Mouse (Mus musculus) forebrain, embryonic 16.5 days (tissue): Measurements from ENCODE around the gene Hhatl. TPM values are rescaled to one million over a fixed set of nuclear protein-coding genes. Genes with fewer than 3 reads are reported as not detected.

Source experiments
- ATAC-seq: fragments of 200-750 bp; cut with Nextera tagmentation; 2 replicates; pipeline ENCODE4 v1.8.0; 2017; ENCODE audit warnings: mild to moderate bottlenecking, moderate library complexity
- H3K27ac ChIP-seq: fragments of 300-500 bp; sonication (generic); 2 replicates; pipeline ENCODE4 v1.5.1; 2014; ENCODE audit warnings: low read length, control low read depth
- H3K27me3 ChIP-seq: fragments of 300-500 bp; sonication (generic); replicated peaks from 2 replicates; pipeline ENCODE4 v1.6.1; 2014; ENCODE audit warnings: low read length; ENCODE audit not compliant: control insufficient read depth, insufficient read depth
- H3K36me3 ChIP-seq: fragments of 300-500 bp; sonication (generic); 2 replicates; pipeline ENCODE4 v1.6.1; 2014; ENCODE audit not compliant: control insufficient read depth, insufficient read depth
- H3K4me1 ChIP-seq: fragments of 300-500 bp; sonication (generic); replicated peaks from 2 replicates; pipeline ENCODE4 v1.6.1; 2014; ENCODE audit warnings: low read length; ENCODE audit not compliant: control insufficient read depth, insufficient read depth
- H3K4me2 ChIP-seq: fragments of 300-500 bp; sonication (generic); 2 replicates; pipeline ENCODE4 v1.6.1; 2014; ENCODE audit warnings: mild to moderate bottlenecking, low read length, control low read depth
- H3K4me3 ChIP-seq: fragments of 300-500 bp; sonication (generic); replicated peaks from 2 replicates; pipeline ENCODE4 v1.5.1; 2014; ENCODE audit warnings: mild to moderate bottlenecking, low read length, control low read depth
- H3K9ac ChIP-seq: fragments of 300-500 bp; sonication (generic); replicated peaks from 2 replicates; pipeline ENCODE4 v1.6.1; 2014; ENCODE audit warnings: low read depth, low read length, control low read depth
- H3K9me3 ChIP-seq: fragments of 300-500 bp; sonication (generic); 2 replicates; pipeline ENCODE4 v1.6.1; 2016; ENCODE audit warnings: low read length; ENCODE audit not compliant: control insufficient read depth
- WGBS: fragments of 180-500 bp; shearing (Covaris S2); extraction: QIAGEN DNeasy Blood & Tissue Kit; methylation state at CpG from one replicate; pipeline ENCODE4 v1.1.7; 2014; 5-methylcytosine and 5-hydroxymethylcytosine counted together
- polyA plus RNA-seq: library from polyadenylated mRNA; unstranded; fragments of >200 nt; fragmentation: Nextera tagmentation; extraction: Ambion mirVana; gene quantifications from 2 replicates; pipeline ENCODE4 v1.2.1, GENCODE M21; 2015

Gene Hhatl
- polyA plus RNA-seq, 1 experiment from 2014 or later, result not detected

- peaks cover 22% of the 10 kb centered on the region for H3K4me1 ChIP-seq
- no peak overlapping the region for H3K27ac ChIP-seq
- 88% methylated on average over 19 of the region's 19 CpGs for WGBS
- H3K9ac ChIP-seq, result no peak overlapping the region
- H3K36me3 ChIP-seq, result peaks cover 13% of the 10 kb centered on the region; the same call in 1 of the 2 replicates
- no peaks in the 10 kb centered on the region for H3K9me3 ChIP-seq
- H3K4me3 ChIP-seq, result no peak overlapping the region
- no peaks in the 10 kb centered on the region for H3K27me3 ChIP-seq
- no peak for ATAC-seq
- no peak overlapping the region for H3K4me2 ChIP-seq
Measured at GRCm38 (mm10) chr9:121763716-121764115, 28.6 kb downstream of the Hhatl start.

- Histone ChIP-seq H3K9ac (no peak overlapping the region), H3K36me3 (peaks cover 13% of the 10 kb centered on the region; the same call in 1 of the 2 replicates), H3K27me3 (no peaks in the 10 kb centered on the region), H3K4me2 (no peak overlapping the region), H3K27ac (no peak overlapping the region), H3K4me3 (no peak overlapping the region), H3K4me1 (peaks cover 27% of the 10 kb centered on the region), H3K9me3 (no peaks in the 10 kb centered on the region)
- WGBS, result 90% methylated on average over 25 of the region's 25 CpGs
- ATAC-seq, result no peak
Measured at GRCm38 (mm10) chr9:121762761-121763160, 29.5 kb downstream of the Hhatl start.

GRCm38 (mm10) chr9:121762248-121762647 lies 30.1 kb downstream of the Hhatl start:
- 86% methylated on average over 10 of the region's 10 CpGs for WGBS
- no peak for ATAC-seq
- Histone ChIP-seq H3K36me3 (peaks cover 10% of the 10 kb centered on the region; the same call in 1 of the 2 replicates), H3K27ac (no peak overlapping the region), H3K4me3 (no peak overlapping the region), H3K9me3 (no peaks in the 10 kb centered on the region), H3K27me3 (no peaks in the 10 kb centered on the region), H3K9ac (no peak overlapping the region), H3K4me2 (no peak overlapping the region), H3K4me1 (peaks cover 27% of the 10 kb centered on the region)

DNA sequence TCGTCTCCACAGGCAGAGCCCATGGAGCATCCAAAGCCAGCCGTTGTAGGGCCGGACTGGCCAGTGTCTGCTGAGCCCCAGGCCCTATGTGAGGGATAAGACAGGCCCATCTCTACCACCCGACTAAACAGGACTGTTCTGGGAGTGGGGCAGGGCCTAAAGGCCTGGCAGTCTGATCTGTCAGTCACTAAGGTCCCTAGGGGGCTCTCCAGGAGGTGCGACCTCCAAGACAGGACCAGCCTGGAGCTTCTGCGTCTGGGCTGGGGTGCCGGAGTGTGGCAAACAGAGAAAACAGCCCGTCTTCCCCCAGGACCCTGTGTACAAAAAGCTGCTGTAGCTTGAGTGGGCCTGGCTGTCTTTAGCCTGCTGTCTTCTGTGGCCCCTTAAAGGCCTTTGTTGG lies 30.5 kb downstream of the Hhatl start:
- peaks cover 10% of the 10 kb centered on the region; the same call in 1 of the 2 replicates for H3K36me3 ChIP-seq
- H3K4me2 ChIP-seq, result no peak overlapping the region
- H3K27me3 ChIP-seq, result no peaks in the 10 kb centered on the region
- WGBS, result 74% methylated on average over 8 of the region's 8 CpGs
- no peaks in the 10 kb centered on the region for H3K9me3 ChIP-seq
- peaks cover 27% of the 10 kb centered on the region for H3K4me1 ChIP-seq
- H3K27ac ChIP-seq, result no peak overlapping the region
- no peak overlapping the region; the same call in 1 of the 2 replicates for H3K9ac ChIP-seq
- H3K4me3 ChIP-seq, result no peak overlapping the region
- ATAC-seq, result no peak

DNA sequence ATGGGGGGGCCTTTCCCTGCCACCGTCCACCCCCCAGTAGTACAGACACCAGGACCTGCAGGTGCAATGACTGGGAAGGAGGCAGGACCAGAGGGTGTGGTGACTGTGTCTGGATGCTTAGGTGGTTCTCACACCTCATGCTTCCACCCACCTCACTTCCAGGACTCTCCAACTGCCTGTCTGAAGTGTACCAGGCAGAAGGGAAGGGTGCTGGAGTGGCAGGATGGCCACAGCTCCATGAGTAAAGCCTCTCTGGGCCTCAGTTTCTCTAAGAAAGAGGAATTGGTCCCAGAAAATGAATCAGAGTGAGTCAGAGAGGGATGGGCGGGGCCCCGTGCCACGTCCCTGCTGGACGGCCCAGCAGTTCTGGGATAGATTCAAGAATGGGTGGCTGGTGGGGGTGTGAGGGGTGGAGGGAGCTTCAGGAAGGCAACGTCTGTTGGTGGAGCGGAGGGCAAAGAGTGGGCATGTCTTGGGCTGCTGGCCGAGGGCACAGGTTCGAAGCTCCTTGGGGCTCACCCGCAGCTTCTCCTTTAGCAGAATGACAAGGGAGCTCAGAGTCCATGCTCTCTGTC lies 31.1 kb downstream of the Hhatl start:
- Histone ChIP-seq H3K9me3 (no peaks in the 10 kb centered on the region), H3K4me3 (peak overlapping the region; percentile 94), H3K4me1 (peaks cover 27% of the 10 kb centered on the region), H3K36me3 (peaks cover 10% of the 10 kb centered on the region; the same call in 1 of the 2 replicates), H3K4me2 (peak overlapping the region; percentile 88), H3K27ac (no peak overlapping the region), H3K27me3 (no peaks in the 10 kb centered on the region), H3K9ac (peak overlapping the region; percentile 92)
- WGBS, result 46% methylated on average over 10 of the region's 10 CpGs
- ATAC-seq, result no peak

GRCm38 (mm10) chr9:121760271-121761090 lies 31.8 kb downstream of the Hhatl start:
- H3K9ac ChIP-seq, result peak overlapping the region; percentile 92
- H3K4me2 ChIP-seq, result peak overlapping the region; percentile 88
- WGBS, result 2% methylated on average over 39 of the region's 43 CpGs
- H3K9me3 ChIP-seq, result no peaks in the 10 kb centered on the region
- peak overlapping the region; percentile 65; the same call in 1 of the 2 replicates for H3K27ac ChIP-seq
- peaks cover 10% of the 10 kb centered on the region for H3K36me3 ChIP-seq
- H3K4me3 ChIP-seq, result peak overlapping the region; percentile 94
- no peaks in the 10 kb centered on the region for H3K27me3 ChIP-seq
- peak; percentile 18 for ATAC-seq
- peaks cover 27% of the 10 kb centered on the region for H3K4me1 ChIP-seq

DNA sequence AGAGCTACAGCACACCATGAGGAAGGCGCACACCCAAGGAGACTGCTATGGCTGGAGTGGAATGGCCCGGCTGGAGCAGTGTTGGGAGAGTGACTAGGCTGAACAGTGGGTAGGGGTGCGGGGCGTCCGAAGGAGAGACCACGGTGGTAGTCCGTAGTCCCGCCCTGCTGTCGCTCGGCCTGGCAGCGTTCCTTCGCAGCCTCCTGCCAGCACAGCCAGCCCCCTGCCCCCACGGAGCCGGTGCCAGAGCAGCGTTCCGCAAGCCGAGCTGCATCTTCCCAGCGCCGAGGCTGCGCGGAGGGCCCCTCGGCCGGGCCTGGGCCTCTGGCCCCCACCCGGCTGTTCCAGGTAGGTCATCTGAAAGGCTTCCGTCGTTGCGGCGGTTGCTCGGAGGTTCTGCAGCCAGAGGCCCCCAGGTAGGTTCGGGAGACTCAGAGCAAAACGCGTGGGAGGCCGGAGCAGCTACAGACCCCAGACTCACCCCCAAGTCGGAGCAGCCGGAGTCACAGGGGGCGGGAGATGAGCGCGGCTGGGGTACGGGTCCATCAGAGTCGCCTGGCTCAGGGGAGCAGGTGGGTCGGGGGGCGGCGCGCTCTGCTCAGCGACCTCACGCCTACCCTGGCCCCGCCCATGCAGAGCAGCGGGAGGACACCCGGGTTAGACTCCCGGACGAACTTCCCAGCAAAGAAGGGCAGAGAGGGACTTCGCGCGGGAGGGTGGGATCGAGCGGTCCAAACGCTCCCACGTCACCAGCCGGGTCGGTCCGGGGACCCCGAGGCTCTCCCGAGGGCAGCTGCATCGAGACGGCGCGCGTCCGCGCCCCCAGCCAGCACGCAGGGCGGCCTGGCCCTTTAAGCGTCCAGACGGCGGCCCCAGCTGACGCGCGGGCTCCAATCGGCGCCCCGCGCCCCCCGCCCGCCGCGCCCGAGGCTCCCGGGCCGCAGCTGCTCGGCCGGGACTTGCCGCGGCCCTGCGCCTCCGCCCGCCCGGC lies 32.9 kb downstream of the Hhatl start, which contains the start of gene Zfp651:
Gene Zfp651 (plus strand): TSS at position 240 of the 991 bp plus-strand sequence.
- Histone ChIP-seq H3K36me3 (peaks cover 20% of the 10 kb centered on the region), H3K27ac (peak within 1 kb of the TSS; percentile 65), H3K4me3 (peak within 1 kb of the TSS; percentile 94), H3K4me2 (peak within 1 kb of the TSS; percentile 88), H3K9ac (peak within 1 kb of the TSS; percentile 92), H3K9me3 (no peaks in the 10 kb centered on the region), H3K4me1 (peaks cover 27% of the 10 kb centered on the region), H3K27me3 (no peaks in the 10 kb centered on the region)
- under 1% methylated on average over 87 of the region's 97 CpGs for WGBS
- ATAC-seq, result peak; percentile 86

GRCm38 (mm10) chr9:121757835-121758814 lies 34.2 kb downstream of the Hhatl start:
- no peaks in the 10 kb centered on the region for H3K9me3 ChIP-seq
- H3K4me1 ChIP-seq, result peaks cover 27% of the 10 kb centered on the region
- peaks cover 17% of the 10 kb centered on the region for H3K36me3 ChIP-seq
- H3K4me2 ChIP-seq, result peak overlapping the region; percentile 88
- H3K27me3 ChIP-seq, result no peaks in the 10 kb centered on the region
- ATAC-seq, result no peak
- WGBS, result 57% methylated on average over 10 of the region's 10 CpGs
- no peak overlapping the region for H3K9ac ChIP-seq
- H3K27ac ChIP-seq, result no peak overlapping the region
- H3K4me3 ChIP-seq, result no peak overlapping the region; the same call in 1 of the 2 replicates
